Mouse (Mus musculus) monocyte, adult 5-6 weeks (primary cell): ENCODE results near the gene Ngp. TPM values are rescaled to one million over a fixed set of nuclear protein-coding genes. Genes with fewer than 3 reads are reported as not detected.

ENCODE experiments used
- ATAC-seq: fragments of 153-309, 156-312 bp; replicated peaks from 2 replicates; pipeline ENCODE4 v1.8.0; 2017; ENCODE audit warnings: mild to moderate bottlenecking; ENCODE audit not compliant: low TSS enrichment, insufficient number of reproducible peaks, severe bottlenecking, poor library complexity, low FRiP score
- total RNA-seq: library from RNA; stranded (forward); fragments of 200-1000, 200-491, 200-594 nt; gene quantifications from 3 replicates; pipeline ENCODE4 v1.2.3, GENCODE M21; 2017

Ngp gene
- total RNA-seq, 1 experiment from 2014 or later, result 1.2 TPM

DNA sequence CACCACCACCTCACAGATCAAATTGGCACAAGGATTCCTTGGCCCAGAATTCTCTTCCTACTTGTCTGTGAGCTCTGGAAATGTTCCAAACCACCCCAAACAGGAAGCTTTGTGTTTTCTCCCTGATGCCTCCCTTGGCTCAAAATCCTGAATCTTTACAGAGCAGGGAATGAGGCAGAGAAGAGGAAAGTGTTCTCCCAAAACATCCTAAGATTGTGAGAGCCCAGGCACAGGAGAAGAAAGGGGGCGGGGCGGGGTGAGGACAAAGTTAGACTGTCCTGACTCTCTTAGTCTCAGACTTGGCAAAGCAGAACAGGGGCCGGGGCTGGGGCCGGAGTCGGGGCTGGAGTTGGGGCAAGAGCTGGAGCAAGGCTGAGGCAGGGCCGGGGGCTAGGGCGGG, 6.6 kb upstream of the Ngp start:
- no peak for ATAC-seq

DNA sequence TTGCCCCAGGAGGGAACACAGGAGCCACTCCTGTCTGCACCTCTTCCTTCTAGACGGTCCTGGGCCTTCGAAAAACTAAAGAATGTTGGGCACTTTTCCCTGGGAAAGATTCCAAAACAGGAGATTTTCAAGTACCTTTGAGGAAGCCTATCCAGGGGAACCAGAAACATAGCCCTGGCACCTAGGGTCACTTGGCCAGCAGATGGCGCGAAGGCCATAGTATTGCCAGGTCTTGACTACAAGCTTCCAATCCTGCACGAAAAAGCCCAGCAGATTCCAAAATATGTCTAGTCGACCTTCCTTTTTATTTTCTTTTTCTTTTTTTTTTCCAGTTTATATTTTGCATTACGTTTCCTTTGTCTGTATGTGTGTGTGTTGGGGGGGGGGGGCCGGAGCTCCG, 5.8 kb upstream of the Ngp start:
- ATAC-seq, result no peak

DNA sequence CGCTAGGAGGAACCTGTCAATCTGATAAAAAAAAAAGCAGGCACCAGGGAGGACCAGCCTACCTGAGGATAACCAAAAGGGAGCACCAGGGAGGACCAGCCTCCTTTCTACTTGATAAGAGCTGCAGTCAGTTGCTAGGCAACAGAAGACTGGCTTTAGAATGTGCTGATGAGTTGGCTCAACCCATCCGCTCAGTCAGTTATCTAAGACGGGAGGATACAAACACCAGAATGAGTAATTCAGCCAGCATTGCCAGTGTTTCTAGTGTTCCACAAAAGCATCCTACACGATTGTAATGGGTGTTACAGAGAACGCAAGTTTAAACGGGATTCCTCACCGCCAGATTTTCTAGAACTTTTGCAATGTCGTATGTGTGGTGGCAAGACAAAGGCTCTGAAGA, 11.7 kb downstream of the Ngp start:
- ATAC-seq, result no peak

DNA sequence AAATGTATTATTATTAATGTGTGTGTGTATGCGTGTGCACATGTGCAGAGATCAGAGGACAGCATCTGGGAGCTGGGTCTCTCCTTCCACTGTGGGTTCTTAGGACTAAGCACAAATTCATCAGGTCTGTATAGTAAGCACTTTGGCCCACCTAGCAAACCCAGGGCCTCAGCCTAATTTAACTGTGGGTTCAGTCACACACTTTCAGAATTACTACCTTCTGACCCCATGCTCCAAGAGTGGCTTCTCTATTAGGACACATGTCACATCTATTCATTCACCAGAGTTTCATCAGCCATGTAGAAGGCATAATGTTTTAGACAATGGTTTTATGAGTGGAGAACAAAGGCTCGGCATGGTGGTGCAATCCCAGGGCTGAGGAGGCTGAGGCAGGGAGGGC, 13.5 kb downstream of the Ngp start:
- ATAC-seq, result no peak

DNA sequence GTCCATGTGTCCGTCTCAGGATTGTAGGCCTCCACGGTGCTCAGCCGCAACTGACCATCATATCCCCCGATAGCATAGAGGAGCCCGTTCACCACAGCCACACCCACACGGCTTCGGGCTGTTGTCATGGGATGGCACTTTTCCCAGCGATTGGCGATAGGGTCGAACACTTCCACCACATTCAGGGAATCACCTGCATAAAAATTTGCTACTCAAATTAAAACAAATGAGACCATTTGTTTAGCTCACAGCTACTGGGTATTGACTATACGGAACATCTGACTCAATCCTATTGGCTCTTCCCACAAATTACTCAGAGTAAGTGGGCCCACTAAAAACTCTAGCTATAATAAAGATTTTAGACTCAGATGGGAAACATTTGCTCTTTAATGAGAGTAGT, 16.5 kb downstream of the Ngp start:
- no peak for ATAC-seq

DNA sequence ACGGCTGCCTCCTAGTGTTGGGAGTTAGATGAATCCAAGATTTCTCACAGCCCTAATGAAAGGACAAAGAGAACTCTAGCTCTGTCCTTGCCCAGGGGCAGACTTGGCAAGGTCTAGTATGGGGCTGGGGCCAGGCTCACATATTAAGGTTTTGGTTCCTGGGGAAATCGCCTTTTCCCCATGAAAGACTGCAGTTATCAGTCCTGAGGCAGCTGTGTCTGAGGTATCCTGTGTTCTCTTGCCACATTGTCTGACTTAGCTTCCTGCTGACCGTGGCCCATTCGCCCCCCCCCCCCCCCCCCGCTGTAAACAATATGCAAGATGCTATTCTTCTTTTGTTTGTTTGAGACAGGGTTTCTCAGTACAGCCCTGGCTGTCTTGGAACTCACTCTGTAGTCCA, 20.5 kb downstream of the Ngp start:
- no peak for ATAC-seq

DNA sequence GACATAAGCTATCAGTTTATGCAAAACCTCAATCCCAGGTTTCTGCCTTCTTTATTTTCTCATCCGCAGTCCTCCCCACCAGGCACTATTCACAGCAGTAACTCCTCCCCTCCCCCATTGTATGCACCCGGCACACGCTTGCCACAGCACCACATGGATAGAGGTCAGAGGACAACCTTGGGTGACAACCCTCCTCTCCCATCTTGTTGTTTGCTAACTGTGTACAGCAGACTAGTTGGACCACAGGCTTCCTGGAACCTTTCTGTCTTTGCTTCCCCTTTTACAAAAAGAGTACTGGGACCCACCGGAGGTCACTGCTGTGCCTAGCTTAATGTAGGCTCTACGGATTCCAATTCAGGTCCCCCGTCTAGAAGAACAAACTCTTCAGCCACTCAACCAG, 21.0 kb downstream of the Ngp start:
- ATAC-seq, result no peak

DNA sequence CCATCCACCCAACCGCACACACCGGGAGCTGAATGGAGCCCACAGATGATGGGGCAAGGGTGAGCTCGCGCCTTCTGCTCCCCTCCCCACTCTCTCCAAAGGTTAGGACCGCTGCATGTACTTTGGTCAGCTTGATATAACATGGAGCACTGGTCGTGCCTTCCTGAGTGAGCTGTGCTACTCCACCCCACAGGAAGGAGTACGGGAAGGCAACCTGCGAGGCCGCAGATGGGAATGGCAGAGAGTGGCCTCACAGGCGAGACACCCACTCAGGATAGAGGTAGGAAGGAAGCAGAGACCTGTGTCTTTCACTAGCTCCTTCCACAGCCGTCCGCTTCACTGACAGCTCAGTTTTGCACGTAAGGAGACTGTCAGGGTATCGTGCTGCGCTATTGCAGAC, 28.8 kb downstream of the Ngp start:
- no peak for ATAC-seq

DNA sequence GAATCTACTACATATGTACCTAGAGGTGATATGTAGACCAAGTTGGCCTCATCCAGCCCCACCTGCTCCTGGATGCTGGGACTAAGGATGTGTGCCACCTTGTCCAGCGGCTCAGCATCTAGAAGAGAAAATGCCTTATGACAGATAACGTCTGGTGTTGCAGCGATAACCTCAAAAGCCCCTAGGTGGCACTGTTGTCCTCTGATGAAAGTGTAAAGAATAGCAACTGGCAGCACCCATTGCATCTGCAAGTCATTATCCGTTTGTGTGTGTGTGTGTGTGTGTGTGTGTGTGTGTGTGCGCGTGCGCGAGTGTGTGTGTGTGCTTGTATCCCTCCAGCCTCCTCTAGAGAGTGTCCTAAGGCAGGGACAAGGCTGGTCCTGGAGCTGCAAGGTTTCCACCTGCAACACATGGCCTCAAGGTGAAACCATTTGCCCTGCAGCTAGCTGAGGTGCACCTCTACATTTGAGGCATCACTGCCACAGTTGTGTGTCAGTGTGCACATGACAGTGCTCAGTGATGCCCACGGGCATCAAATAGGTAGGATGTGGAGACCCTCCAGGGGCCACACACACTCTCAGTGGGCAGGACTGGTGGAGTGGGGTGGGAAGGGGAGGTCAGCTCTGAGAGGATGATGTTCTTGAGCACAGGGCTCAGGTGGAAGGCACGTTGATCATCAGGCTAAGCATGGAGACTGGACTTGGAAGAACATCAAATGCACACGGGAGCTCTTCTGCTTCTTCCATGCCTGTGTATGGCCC, 29.5 kb downstream of the Ngp start:
- peak; percentile 91 for ATAC-seq

DNA sequence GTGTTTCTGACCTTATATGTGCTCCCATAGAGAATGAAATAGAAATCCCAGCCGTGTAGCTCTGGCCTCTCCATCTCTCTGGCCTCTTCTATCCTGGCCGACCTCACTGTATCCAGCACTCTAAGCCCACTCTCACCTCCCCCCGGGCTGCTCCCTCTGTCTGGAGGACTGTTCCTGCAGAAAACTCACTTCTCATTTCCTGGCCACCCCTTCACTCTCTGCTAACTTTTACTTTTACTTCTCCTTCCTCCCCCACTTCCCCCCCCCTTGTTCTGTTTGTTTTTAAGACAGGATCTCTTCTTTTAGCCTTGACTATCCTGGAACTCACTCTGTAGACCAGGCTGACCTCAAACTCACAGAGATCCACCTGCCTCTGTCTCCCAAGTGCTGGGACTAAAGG, 33.0 kb downstream of the Ngp start:
- ATAC-seq, result no peak; the same call in 1 of the 2 replicates

DNA sequence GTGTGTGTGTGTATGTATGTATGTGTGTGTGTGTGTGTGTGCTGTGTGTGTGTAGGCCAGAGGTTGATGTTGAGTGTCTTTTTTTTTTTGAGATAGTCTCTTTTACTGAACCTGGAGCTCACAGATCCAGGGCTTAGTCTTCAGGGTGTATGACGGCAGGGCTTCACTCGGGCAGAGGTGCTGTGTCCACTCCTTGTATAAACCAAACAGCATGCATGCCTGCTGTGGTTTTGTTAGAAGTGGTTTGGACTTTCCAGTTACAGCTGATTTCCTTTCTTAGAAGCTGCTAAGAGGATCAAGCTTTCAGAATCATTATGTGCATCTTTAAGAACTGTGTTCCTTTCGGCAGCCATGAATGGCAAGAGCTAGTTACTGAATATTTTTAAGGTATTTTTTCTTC, 38.4 kb downstream of the Ngp start:
- ATAC-seq, result no peak

DNA sequence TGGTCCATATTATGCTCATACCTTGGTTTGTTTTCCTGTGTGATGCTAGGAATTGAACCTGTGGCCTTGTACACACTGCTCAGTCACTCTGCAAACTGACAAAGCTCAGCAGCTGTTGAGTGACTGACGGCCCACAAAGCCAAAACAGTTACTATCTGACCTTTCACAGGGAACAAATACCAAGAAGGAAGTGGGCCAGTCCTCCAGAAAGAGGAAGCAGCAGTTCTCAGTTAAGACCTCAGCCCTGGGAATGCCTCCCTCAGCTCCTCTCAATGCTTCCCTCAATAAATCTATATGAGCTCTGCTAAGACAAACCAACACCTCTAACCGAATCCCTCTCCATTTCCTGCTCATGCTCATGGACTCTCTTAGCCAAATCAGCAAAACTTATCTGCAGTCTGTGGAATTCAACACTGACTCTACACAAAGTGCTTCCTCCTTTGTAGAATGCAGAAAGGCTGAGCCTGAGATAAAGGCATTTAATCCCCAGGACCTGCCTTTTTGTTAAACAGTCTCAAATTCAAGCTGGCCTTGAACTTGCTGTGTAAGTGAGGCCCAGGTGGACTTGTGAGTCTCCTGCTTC, 39.7 kb downstream of the Ngp start:
- peak; percentile 95 for ATAC-seq

DNA sequence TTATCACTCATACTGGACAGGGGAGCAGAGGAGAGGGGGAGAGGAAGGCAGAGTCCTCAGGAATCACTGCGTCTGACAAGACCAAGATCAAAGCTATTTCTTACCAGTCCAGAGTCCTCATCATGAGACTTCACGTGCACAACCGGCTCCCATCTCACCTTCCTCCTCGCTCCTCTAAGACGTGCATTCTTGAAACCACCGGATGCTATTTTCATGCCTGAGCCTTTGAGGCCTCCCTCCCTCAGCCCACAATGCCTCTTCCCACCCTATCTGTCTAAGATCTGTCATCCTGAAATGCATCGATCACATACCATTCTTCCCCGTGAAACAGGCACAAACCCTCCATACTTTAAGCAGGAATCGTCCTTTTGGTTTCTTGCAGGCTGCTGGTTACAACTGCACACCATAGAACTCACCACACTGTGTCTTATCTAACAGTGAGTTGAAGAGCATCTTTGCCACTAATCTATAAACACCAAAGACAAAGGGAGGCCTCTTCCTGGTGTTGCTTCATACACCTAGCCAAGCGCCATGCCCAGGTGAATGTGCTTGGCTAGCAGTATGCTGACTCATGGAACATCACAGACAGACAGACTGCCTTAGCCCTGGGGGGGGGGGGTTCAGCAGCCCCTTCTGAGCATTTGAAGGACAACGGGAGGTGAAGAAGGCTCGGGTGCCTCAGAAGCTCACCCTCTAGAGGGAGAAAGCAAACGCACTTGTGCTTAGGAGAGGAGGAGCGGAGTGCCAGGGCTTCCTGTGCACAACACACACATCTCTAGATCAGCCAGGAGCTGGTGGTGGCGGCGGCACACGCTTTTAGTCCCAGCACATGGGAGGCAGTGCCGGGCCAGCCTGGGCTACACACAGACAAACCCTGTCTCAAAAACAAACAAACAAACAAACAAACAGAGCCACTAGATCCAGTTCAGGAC, 41.6 kb downstream of the Ngp start:
- ATAC-seq, result no peak

DNA sequence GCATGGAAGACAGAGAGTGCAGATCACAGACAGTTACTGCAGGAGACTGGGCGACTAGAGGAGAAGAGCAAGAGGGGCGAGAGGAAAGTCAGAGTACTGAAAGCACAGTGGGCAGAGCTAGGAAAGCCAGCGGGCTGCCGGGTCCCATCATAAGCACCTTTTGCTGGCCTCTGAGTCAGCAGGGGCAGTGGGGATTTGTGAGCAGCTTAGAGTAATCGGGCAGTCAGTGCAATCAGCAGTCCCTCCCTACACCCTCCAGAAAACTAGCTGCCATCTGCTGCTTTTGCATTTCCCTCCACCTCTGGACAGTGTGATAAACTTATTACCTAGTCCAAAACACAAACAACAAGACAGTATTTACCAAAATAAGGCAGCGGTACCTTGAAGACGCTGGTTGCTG, 42.8 kb downstream of the Ngp start:
- no peak for ATAC-seq

DNA sequence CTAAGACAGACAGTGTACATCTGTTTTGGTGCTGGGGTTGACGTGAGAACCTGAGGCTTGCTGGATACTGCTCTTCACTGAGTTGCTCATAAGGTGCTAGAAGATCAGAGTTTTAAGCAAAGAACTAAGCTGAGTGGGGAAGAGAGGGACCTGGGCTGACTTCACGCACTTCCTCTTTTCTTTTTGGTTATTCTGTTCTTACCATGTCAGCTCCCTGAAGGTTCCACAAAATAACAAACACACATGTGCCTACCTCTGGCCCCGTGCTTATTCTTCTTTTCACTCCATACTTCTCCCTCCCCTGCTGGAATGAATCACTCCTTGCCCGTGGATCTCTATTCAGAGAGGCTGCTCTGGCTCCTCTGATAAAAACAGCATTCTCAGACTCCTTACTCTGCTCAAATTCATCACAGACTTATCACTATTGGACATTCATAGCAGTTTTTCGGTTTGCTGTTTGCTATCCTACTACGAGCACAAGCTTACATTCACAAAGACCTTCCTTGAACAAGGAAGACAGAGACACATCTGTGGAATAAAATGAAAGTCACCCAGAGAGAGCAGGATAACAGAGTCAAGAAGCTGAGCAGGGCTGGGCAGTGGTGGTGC, 44.5 kb downstream of the Ngp start:
- peak; percentile 49; the same call in 1 of the 2 replicates for ATAC-seq

DNA sequence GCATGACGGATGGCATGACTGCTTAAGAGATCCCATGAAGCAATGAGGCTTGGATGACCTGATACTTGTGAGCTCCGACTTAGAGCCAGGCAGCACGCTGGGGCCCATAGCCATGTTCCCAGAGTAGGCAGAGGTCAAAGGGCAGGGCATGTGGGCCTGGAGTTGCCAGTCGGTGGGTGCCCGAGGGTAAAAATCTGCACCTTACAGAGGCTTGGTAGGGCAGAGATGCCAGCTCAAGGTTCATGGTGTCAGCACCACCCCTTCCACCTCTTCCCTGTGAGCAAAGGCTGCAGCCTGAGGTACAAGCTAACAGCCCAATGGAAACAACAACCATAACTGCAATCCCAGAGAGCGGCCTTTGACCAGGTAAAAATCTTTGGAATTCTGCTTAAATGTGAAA, 45.8 kb downstream of the Ngp start:
- no peak for ATAC-seq

DNA sequence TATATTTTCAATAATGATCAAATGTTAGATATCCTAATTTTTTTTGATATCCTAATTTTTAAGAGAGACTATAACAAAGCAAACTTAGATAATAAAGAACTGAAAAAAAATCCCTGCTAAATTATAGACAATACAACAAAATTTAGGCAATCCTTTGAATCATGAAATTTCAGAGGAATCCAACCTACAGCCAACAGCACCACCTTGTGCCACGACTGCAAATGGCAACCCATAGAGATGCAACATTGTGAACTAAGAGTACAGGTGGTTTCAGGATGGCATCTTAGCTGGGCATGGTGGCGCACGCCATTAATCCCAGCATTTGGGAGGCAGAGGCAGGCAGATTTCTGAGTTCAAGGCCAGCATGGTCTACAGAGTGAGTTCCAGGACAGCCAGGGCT, 46.6 kb downstream of the Ngp start:
- ATAC-seq, result peak; percentile 67
